Mouse (Mus musculus): ENCODE data around the gene Gm20388. TPM values are rescaled to one million over a fixed set of nuclear protein-coding genes. Genes with fewer than 3 reads are reported as not detected.
A peak's percentile ranks its signal among the peaks of the same experiment; 100 is the strongest.

The Gm20388 gene
- polyA plus RNA-seq, 1 experiment from 2014 or later = not detected

DNA sequence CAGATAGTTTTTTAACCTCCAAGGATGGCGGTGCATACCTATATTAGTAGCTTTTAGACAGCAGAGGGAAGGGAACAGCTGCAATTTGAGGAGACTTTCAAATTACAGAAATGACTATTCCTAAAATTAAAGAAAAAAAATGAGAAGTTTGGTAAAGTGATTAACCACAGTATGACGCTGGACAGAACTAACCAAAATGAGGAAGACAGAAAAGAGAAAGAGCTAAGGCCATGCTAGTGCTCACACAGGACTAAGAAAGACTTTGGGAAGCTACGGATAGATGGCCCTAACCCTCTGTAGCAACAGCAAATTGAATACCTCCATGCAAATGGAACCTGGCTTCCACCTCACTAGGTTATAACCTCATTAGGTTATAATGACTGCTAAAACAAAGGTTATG, 3012.3 kb downstream of the Gm20388 start:
- Histone ChIP-seq H3K4me3 (no peak overlapping the region), H3K9me3 (no peaks in the 10 kb centered on the region), H3K36me3 (0 out of 2 replicates have a peak, but pooled peaks cover 6% of the 10 kb centered on the region), H3K4me2 (no peak overlapping the region), H3K4me1 (peaks cover 50% of the 10 kb centered on the region), H3K9ac (no peak overlapping the region), H3K27ac (no peak overlapping the region), H3K27me3 (no peaks in the 10 kb centered on the region)
- 75% methylated on average over 3 of the region's 3 CpGs for WGBS
- no peak for ATAC-seq (ENCODE audit: insufficient number of reproducible peaks, insufficient read depth, low FRiP score, low TSS enrichment, low read depth)

DNA sequence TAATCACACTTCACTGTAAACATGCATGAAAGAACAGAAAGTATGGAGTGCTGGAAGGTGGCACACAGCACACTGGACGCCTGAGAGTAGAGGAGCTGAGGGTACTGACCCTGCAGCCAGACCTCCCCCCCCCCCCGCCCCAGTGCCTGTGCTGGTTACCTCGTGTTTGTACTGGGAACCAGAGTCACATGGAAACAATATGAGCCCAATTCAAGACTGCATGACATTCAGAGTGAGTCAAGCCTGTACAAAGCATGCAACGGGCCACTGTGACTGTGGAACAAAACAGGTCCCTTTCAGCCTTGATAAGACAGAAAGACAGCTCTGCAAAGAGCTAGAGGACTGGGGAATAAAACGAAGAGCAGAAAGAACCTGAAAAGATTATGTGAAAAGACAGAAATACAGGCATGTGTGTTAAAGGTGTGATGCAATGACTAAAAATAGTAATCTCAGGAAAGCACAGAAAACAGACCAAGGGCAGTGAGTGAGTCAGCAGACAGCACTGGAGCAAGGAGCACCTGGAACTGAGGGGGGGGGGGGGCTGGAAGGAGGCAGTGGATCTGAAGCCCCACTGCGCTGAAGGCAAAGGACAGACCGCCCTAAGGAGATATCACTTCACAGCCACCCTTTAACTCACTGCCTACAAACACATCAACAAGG, 3012.9 kb downstream of the Gm20388 start:
- Histone ChIP-seq H3K4me3 (no peak overlapping the region), H3K9ac (0 out of 2 replicates have a peak overlapping the region, but pooled peaks have one; percentile 0)

DNA sequence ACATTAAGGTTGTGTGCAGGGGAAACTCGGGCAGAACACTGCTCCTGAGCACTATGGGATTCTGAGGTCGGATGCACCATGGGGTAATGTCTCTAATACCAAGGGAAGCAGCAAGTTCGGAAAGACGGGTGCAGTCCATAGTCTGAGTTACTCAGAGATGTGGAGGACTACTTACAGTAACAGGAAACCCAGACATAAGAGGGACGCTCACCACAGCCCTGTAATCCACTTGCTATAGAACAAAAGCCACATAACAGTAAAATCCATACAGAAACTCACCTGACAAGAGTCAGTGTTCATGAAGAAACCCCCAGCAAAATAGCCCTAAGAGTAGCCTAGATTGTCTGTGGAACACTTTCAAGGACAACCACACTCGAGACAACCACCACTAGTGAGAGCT, 3013.4 kb downstream of the Gm20388 start:
- peaks cover 47% of the 10 kb centered on the region for H3K4me1 ChIP-seq
- 71% methylated on average over 6 of the region's 6 CpGs for WGBS
- H3K4me3 ChIP-seq = no peak overlapping the region
- no peak overlapping the region for H3K4me2 ChIP-seq
- no peaks in the 10 kb centered on the region for H3K27me3 ChIP-seq
- 0 out of 2 replicates have a peak overlapping the region, but pooled peaks have one; percentile 0 for H3K9ac ChIP-seq
- no peak overlapping the region for H3K27ac ChIP-seq
- H3K9me3 ChIP-seq = no peaks in the 10 kb centered on the region
- no peak for ATAC-seq (ENCODE audit: insufficient number of reproducible peaks, insufficient read depth, low FRiP score, low TSS enrichment, low read depth)
- 0 out of 2 replicates have a peak, but pooled peaks cover 6% of the 10 kb centered on the region for H3K36me3 ChIP-seq

More for the DNA sequence above, 3012.9 kb downstream of the Gm20388 start:
- H3K4me2 ChIP-seq = no peak overlapping the region
- H3K4me1 ChIP-seq = peaks cover 47% of the 10 kb centered on the region
- H3K36me3 ChIP-seq = 0 out of 2 replicates have a peak, but pooled peaks cover 6% of the 10 kb centered on the region
- H3K9me3 ChIP-seq = no peaks in the 10 kb centered on the region
- no peaks in the 10 kb centered on the region for H3K27me3 ChIP-seq
- WGBS = 52% methylated on average over 7 of the region's 7 CpGs
- ATAC-seq (ENCODE audit: insufficient number of reproducible peaks, insufficient read depth, low FRiP score, low TSS enrichment, low read depth) = no peak
- H3K27ac ChIP-seq = no peak overlapping the region

DNA sequence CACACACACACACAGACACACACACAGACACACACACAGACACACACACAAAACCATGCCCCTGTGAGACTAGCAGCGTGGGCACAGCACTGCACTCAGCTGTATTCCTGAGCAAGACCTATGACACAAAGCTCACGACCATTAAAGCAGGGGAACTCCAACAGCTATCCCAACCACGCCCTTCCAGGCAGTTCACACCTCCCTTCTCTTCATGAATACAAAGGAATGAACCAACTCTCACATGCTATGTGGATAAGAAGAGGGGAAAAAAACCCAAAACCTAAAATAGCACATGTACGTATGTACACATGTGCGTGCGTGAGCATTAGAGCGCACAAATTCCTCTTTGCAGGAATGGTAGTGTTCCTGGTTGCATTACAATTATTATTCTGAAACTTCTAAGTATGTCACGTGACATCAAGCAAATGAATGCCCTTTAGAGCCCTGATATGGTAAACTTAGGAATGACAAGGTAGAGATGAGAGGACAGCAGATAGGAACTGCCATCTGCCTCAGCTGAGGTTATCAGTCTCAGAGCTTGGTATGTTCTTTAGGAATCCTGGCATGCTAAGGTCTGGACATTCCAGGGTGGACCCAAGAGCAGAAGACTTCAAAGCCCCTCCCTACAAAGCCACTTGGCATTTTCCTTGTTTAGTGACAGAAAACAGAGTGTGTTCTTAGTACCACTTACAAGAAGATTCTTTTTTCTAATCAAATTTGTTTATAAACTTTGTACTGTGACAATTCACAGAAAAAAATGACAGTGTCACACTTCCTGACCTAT, 3015.5 kb downstream of the Gm20388 start:
- WGBS = 92% methylated on average over 8 of the region's 8 CpGs
- 0 out of 2 replicates have a peak, but pooled peaks cover 6% of the 10 kb centered on the region for H3K36me3 ChIP-seq

DNA sequence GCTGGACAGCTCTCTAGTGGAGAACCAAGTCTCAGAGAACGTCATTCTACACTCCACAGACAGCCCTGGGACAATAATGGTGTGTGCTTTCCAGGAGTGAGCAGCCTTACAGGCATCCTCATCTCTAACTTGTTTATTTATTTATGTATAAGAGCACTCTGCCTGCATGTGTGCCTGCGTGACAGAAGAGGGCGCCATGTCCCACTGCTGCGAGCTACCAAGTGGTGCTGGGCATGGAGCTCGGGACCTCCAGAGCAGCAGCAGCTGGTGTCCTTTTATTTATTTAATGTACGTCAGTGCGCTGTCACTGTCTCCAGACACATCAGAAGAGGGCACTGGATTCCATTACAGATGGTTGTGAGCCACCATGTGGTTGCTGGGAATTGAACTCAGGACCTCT, 3016.1 kb downstream of the Gm20388 start:
- Histone ChIP-seq H3K9me3 (no peaks in the 10 kb centered on the region), H3K27ac (no peak overlapping the region), H3K36me3 (0 out of 2 replicates have a peak, but pooled peaks cover 6% of the 10 kb centered on the region), H3K4me3 (no peak overlapping the region), H3K27me3 (no peaks in the 10 kb centered on the region), H3K9ac (no peak overlapping the region), H3K4me2 (no peak overlapping the region), H3K4me1 (peaks cover 54% of the 10 kb centered on the region)
- ATAC-seq (ENCODE audit: insufficient number of reproducible peaks, insufficient read depth, low FRiP score, low TSS enrichment, low read depth) = no peak
- WGBS = 86% methylated on average over 7 of the region's 7 CpGs

More for the DNA sequence above, 3015.5 kb downstream of the Gm20388 start:
- no peak overlapping the region for H3K4me2 ChIP-seq
- no peak overlapping the region for H3K27ac ChIP-seq
- ATAC-seq (ENCODE audit: insufficient number of reproducible peaks, insufficient read depth, low FRiP score, low TSS enrichment, low read depth) = no peak
- H3K9me3 ChIP-seq = no peaks in the 10 kb centered on the region
- no peak overlapping the region for H3K9ac ChIP-seq
- no peak overlapping the region for H3K4me3 ChIP-seq
- H3K27me3 ChIP-seq = no peaks in the 10 kb centered on the region
- H3K4me1 ChIP-seq = peaks cover 54% of the 10 kb centered on the region

DNA sequence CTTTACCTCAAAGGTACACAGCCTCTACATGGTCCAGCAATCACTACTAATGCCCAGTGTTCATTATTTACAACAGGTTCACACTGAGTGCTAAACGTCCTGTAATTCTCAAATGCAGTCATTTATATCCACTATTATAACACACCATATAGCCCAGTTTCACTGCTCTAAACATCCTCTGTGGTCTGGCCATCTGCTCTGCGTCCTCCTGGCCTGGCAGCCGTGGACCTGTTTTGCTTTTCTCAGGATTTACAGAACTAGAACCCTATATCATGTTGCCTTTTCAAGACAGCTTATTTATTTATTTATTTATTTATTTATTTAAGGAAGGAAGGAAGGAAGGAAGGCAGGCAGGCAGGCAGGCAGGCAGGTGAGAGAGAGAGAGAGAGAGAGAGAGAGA, 3017.2 kb downstream of the Gm20388 start:
- H3K9ac ChIP-seq = no peak overlapping the region
- no peaks in the 10 kb centered on the region for H3K9me3 ChIP-seq
- no peak overlapping the region for H3K4me3 ChIP-seq
- no peak for ATAC-seq (ENCODE audit: insufficient number of reproducible peaks, insufficient read depth, low FRiP score, low TSS enrichment, low read depth)
- no peak overlapping the region for H3K27ac ChIP-seq
- H3K4me1 ChIP-seq = peaks cover 57% of the 10 kb centered on the region
- H3K27me3 ChIP-seq = no peaks in the 10 kb centered on the region
- WGBS = 86% methylated on average over 3 of the region's 3 CpGs
- H3K36me3 ChIP-seq = 0 out of 2 replicates have a peak, but pooled peaks cover 6% of the 10 kb centered on the region
- no peak overlapping the region for H3K4me2 ChIP-seq

DNA sequence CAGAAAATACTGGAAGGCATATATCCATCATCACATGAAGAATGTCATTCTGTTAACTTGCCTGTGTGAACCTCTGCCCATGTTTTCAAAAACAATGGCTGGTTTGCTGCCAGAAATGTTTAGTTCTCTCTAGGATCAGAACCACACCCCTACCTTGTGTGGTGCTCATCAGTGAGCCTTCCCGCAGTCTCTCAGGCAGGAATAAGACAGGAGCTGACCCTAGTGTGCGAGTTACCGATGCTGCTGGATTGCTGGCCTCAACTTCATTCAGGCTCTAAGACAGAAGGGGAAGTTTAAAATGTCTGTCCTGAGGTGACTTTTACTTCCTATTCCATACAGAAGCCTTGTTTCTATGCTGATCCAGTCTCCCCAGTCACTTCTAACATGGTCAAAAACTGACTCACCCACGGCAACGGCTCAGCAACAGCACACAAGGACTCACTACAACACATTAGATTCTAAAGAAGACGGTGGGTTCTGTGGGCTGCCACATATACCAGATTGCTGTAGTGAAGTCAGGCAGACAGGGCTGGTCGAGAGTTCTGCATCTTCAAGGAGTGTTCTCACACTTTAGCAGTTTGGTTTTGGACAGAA, 3018.1 kb downstream of the Gm20388 start:
- Histone ChIP-seq H3K9me3 (no peaks in the 10 kb centered on the region), H3K27ac (no peak overlapping the region), H3K36me3 (0 out of 2 replicates have a peak, but pooled peaks cover 6% of the 10 kb centered on the region), H3K9ac (no peak overlapping the region), H3K4me3 (no peak overlapping the region), H3K4me1 (peaks cover 53% of the 10 kb centered on the region), H3K4me2 (no peak overlapping the region), H3K27me3 (no peaks in the 10 kb centered on the region)
- WGBS = 86% methylated on average over 7 of the region's 7 CpGs
- ATAC-seq (ENCODE audit: insufficient number of reproducible peaks, insufficient read depth, low FRiP score, low TSS enrichment, low read depth) = no peak

DNA sequence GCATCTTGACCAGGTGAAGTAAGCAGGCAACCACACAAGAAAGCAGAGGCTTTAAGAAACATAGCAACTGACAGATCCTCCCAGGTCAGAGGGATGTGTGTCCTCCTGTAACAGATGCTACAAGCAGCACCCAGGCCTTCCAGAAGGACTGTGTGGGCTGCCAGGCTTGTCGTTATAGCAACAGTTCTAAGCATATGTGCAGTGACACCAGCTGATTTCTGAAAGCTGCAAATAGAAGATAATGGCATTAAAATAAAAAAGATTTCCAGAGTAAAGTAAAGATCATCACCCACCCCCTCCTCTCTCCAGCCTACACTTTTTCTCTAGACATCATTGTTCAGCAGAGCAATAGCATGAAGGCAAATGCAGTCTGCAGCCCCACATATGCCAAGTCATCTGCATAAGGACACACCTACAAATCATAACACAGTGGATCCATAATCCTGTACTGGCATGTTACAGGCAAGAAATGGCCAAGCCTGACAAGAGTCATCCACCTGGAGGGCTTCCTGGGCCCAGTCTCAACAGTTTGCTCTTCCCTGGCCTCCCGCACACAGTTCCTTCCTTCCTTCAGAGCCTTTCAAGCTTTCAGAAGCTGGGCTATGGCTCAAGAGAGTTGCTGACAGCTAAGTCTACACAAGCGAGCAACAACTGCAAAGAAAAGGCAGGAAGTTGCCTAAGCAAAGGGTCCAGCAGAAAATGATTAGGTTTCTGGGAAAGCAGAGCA, 3021.4 kb downstream of the Gm20388 start:
- H3K4me2 ChIP-seq = no peak overlapping the region
- no peak for ATAC-seq (ENCODE audit: insufficient number of reproducible peaks, insufficient read depth, low FRiP score, low TSS enrichment, low read depth)
- no peak overlapping the region for H3K9ac ChIP-seq
- H3K9me3 ChIP-seq = no peaks in the 10 kb centered on the region
- H3K4me3 ChIP-seq = no peak overlapping the region
- WGBS = 66% methylated on average over 3 of the region's 3 CpGs
- H3K4me1 ChIP-seq = peaks cover 50% of the 10 kb centered on the region
- H3K27me3 ChIP-seq = no peaks in the 10 kb centered on the region
- H3K36me3 ChIP-seq = 0 out of 2 replicates have a peak, but pooled peaks cover 2% of the 10 kb centered on the region
- no peak overlapping the region for H3K27ac ChIP-seq

DNA sequence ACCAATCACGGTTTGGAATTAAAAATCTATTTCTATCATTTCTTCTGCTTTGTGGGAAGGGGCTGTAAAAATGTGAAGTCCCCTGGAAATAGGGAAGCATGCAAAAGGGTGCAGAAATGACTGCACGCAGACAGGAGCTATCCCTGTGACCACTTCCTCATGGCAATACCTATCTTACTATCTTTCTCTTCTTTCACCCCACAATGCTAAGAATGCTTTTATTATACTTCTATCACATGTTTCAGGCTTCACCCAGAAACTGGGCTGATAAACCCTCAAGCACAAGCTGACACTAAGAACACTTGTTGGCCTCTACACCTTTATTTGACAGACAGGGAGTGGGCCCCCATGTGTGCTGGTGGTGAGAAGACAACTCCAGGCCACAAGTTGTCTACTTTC, 3021.9 kb downstream of the Gm20388 start:
- no peaks in the 10 kb centered on the region for H3K36me3 ChIP-seq
- H3K27me3 ChIP-seq = no peaks in the 10 kb centered on the region
- peaks cover 50% of the 10 kb centered on the region for H3K4me1 ChIP-seq
- H3K9me3 ChIP-seq = no peaks in the 10 kb centered on the region
- H3K4me3 ChIP-seq = no peak overlapping the region
- no peak for ATAC-seq (ENCODE audit: insufficient number of reproducible peaks, insufficient read depth, low FRiP score, low TSS enrichment, low read depth)
- no peak overlapping the region for H3K4me2 ChIP-seq
- H3K27ac ChIP-seq = 0 out of 2 replicates have a peak overlapping the region, but pooled peaks have one; percentile 17
- no peak overlapping the region for H3K9ac ChIP-seq
- WGBS = 84% methylated on average over 2 of the region's 2 CpGs

DNA sequence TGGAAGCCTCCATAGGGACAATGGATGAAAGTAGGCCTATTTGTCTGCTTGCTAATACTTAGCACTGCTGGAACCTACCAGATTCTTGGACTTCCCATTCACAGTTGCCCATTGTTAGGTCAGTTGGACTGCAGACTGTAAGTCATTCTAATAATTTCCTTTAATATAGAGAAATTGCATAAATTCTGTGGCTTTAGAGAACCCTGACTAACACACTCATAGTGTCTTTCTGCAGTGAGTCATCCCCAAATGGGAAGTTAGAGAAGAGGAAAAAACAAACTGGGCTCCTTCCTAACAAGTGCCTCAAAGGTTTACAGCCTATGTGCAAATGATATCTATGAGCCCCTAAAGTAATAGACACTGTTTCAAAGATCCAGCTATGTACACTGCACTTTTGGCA, 3023.3 kb downstream of the Gm20388 start:
- no peak overlapping the region for H3K4me2 ChIP-seq
- no peaks in the 10 kb centered on the region for H3K27me3 ChIP-seq
- peaks cover 55% of the 10 kb centered on the region for H3K4me1 ChIP-seq
- H3K9ac ChIP-seq = no peak overlapping the region
- H3K27ac ChIP-seq = no peak overlapping the region
- H3K36me3 ChIP-seq = no peaks in the 10 kb centered on the region
- no peaks in the 10 kb centered on the region for H3K9me3 ChIP-seq
- ATAC-seq (ENCODE audit: insufficient number of reproducible peaks, insufficient read depth, low FRiP score, low TSS enrichment, low read depth) = no peak
- H3K4me3 ChIP-seq = no peak overlapping the region

DNA sequence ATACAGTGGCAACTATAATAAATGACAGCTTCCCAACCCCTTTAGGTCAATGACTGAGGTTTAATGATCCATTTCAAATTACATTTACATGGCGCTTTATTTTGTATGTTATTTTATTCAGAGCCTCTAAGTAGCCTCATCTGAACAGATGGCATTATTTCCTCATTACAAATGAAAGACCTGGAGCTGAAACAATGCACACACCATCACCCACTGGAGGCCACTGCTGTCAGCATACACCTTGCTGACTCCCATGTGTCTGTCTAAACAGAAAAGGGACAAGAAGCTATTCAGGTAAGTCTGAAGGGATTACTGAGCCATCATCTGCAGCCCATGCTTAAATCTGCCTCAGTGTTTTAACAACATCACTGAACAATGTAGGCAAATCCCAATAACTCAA, 3024.5 kb downstream of the Gm20388 start:
- Histone ChIP-seq H3K4me3 (no peak overlapping the region), H3K4me2 (no peak overlapping the region), H3K4me1 (peaks cover 55% of the 10 kb centered on the region), H3K27me3 (no peaks in the 10 kb centered on the region), H3K9me3 (no peaks in the 10 kb centered on the region), H3K36me3 (no peaks in the 10 kb centered on the region), H3K9ac (no peak overlapping the region), H3K27ac (no peak overlapping the region)
- 69% methylated on average over 1 of the region's 1 CpGs for WGBS
- no peak for ATAC-seq (ENCODE audit: insufficient number of reproducible peaks, insufficient read depth, low FRiP score, low TSS enrichment, low read depth)
